Comparison of ENCODE assay signal across 8 mouse cellular contexts in genomic region chr7:117622769-117623168, GRCm38 (mm10).
DNase-seq lines count a peak whose midpoint lies in the region; ATAC-seq and TF ChIP-seq lines count a peak whose summit lies in the region.

No protein-coding gene starts in this region.

- DNase-seq in cerebellum, postnatal 10 days: peak; percentile 69
- no peak for DNase-seq in cerebellum, adult 18-20 months
- DNase-seq in liver, adult 2 months (ENCODE audit: extremely low read depth, low read depth, low spot score): peak; percentile 22
- DNase-seq in lung, postnatal 25 days (ENCODE audit: low spot score): peak; percentile 21
- DNase-seq in Muller cell, postnatal 12 days (ENCODE audit: inconsistent ontology term): no peak

- H3K36me3 ChIP-seq in liver, adult 2 months (ENCODE audit: control insufficient read depth, insufficient read depth, low read length): no peaks in the 10 kb centered on the region
- H3K36me3 ChIP-seq in liver, embryonic 12.5 days: no peaks in the 10 kb centered on the region
- no peaks in the 10 kb centered on the region for H3K36me3 ChIP-seq in hindbrain, embryonic 16.5 days (ENCODE audit: control insufficient read depth, insufficient read depth, low read length)

- TF ChIP-seq POLR2A in liver, adult 2 months (IDR thresholded peaks at IDR 0.05; ENCODE audit: extremely low read depth, insufficient read depth, low read length): no peak
- no peak for TF ChIP-seq POLR2A in cortical plate, adult 2 months (IDR thresholded peaks at IDR 0.05; ENCODE audit: extremely low read depth, insufficient read depth, low read length)

- 73% methylated on average over 2 of the region's 2 CpGs for WGBS in liver, adult 2 months
- WGBS in liver, embryonic 12.5 days (ENCODE audit: insufficient replicate concordance): 75% methylated on average over 2 of the region's 2 CpGs
- WGBS in hindbrain, embryonic 16.5 days: 83% methylated on average over 2 of the region's 2 CpGs

- H3K9ac ChIP-seq in liver, adult 2 months (ENCODE audit: low read depth, low read length): no peak overlapping the region
- H3K9ac ChIP-seq in liver, embryonic 12.5 days: no peak overlapping the region
- H3K9ac ChIP-seq in hindbrain, embryonic 16.5 days (ENCODE audit: low read depth, low read length): no peak overlapping the region

- no peak for ATAC-seq in liver, embryonic 12.5 days
- ATAC-seq in hindbrain, embryonic 16.5 days: no peak; the same call in 1 of the 2 replicates

- no peak overlapping the region for H3K4me2 ChIP-seq in liver, embryonic 12.5 days
- H3K4me2 ChIP-seq in hindbrain, embryonic 16.5 days (ENCODE audit: low read length): no peak overlapping the region

- no peaks in the 10 kb centered on the region for H3K4me1 ChIP-seq in liver, adult 2 months (ENCODE audit: control insufficient read depth, insufficient read depth, low read length)
- H3K4me1 ChIP-seq in liver, embryonic 12.5 days: no peaks in the 10 kb centered on the region
- H3K4me1 ChIP-seq in cortical plate, adult 2 months (ENCODE audit: control insufficient read depth, insufficient read depth, low read length): peaks cover 3% of the 10 kb centered on the region
- no peaks in the 10 kb centered on the region for H3K4me1 ChIP-seq in hindbrain, embryonic 16.5 days (ENCODE audit: control insufficient read depth, insufficient read depth, low read depth, low read length)

- TF ChIP-seq CTCF in liver, adult 2 months (IDR thresholded peaks at IDR 0.05; ENCODE audit: low read depth, low read length): 0 out of 2 replicates have a peak, but pooled peaks have one; percentile 8
- TF ChIP-seq CTCF in cortical plate, adult 2 months (IDR thresholded peaks at IDR 0.05; ENCODE audit: extremely low read depth, insufficient read depth, low read length): peak; percentile 34; the same call in 1 of the 2 replicates

- no peaks in the 10 kb centered on the region for H3K9me3 ChIP-seq in liver, embryonic 12.5 days (replicated peaks)
- H3K9me3 ChIP-seq in hindbrain, embryonic 16.5 days (ENCODE audit: control insufficient read depth, low read length): no peaks in the 10 kb centered on the region

- H3K79me2 ChIP-seq in liver, adult 2 months (ENCODE audit: control insufficient read depth, insufficient read depth, low read length): no peaks in the 10 kb centered on the region

- H3K4me3 ChIP-seq in liver, adult 2 months (ENCODE audit: insufficient read depth, low read depth, low read length): no peak overlapping the region
- H3K4me3 ChIP-seq in liver, embryonic 12.5 days: no peak overlapping the region
- H3K4me3 ChIP-seq in cortical plate, adult 2 months (ENCODE audit: insufficient read depth, low read length): no peak overlapping the region
- H3K4me3 ChIP-seq in hindbrain, embryonic 16.5 days (ENCODE audit: low read length): no peak overlapping the region

- H3K27me3 ChIP-seq in liver, adult 2 months (ENCODE audit: control insufficient read depth, insufficient read depth, low read length): no peaks in the 10 kb centered on the region
- no peaks in the 10 kb centered on the region for H3K27me3 ChIP-seq in liver, embryonic 12.5 days (replicated peaks)
- H3K27me3 ChIP-seq in hindbrain, embryonic 16.5 days (replicated peaks; ENCODE audit: control insufficient read depth, insufficient read depth, low read length): no peaks in the 10 kb centered on the region

- no peak overlapping the region for H3K27ac ChIP-seq in liver, adult 2 months (replicated peaks; ENCODE audit: insufficient read depth, low read depth, low read length)
- H3K27ac ChIP-seq in liver, embryonic 12.5 days: no peak overlapping the region
- H3K27ac ChIP-seq in cortical plate, adult 2 months (ENCODE audit: insufficient read depth, low read length): no peak overlapping the region
- H3K27ac ChIP-seq in hindbrain, embryonic 16.5 days (ENCODE audit: low read depth, low read length): no peak overlapping the region

Comparison
In these comparisons a context has a peak if more than half of its experiments do, and no peak if none do; other contexts are left out.
1. DNase-seq: peak in cerebellum, postnatal 10 days (2 of 2), liver, adult 2 months (single experiment) and lung, postnatal 25 days (single experiment); none in cerebellum, adult 18-20 months (0 of 2) and Muller cell, postnatal 12 days (single experiment).